Mouse (Mus musculus): ENCODE data around the gene Lsm14a.

Gene Lsm14a

DNA sequence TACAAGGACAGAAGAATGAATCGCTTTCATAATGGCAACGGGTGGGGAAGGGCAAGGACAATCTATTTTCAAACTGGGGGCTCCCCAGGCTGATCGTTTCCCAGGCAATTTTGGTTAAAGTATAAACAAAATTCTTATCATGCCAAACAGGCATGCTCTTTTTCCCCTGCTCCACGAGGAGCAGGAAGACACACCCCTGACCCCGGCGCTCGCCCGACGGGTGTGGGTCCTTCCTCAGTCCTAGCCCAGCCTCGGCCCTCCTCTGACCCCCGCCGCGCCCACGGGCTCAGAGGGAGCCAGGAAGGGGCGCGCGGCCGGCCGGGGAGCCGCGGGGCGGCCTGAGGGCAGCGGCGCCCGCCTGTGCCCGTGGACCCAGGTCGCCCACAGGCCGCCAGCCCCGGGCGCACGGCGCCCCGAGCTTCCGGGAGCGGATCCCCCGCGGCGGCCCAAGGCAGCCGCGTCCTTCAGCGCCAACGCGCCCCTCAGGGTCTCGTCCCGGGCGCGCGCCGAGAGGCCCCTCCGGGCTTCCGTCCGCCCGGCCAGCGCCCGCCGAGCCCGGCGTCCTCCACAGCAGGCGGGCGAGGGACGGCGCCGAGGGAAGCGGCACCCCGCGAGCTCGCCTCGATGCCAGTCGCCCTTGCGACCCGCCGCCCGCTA is 80.2 kb downstream of the Lsm14a start:
- peak in 1 of 2 experiments; percentile 60 for DNase-seq (ENCODE audit: low spot score in 2 of 2)

GRCm38 (mm10) chr7:34309186-34309764 is 83.8 kb downstream of the Lsm14a start:
- no peak for DNase-seq (ENCODE audit: low spot score in 2 of 2)

- DNase-seq (ENCODE audit: low spot score in 2 of 2): no peak
These were observed 84.5 kb downstream of the Lsm14a start for GRCm38 (mm10) chr7:34308586-34308985.

- no peak for DNase-seq (ENCODE audit: low spot score in 2 of 2)
These were observed 87.7 kb downstream of the Lsm14a start for GRCm38 (mm10) chr7:34305454-34305853.

GRCm38 (mm10) chr7:34302651-34303050 is 90.5 kb downstream of the Lsm14a start:
- no peak for DNase-seq (ENCODE audit: low spot score in 2 of 2)

GRCm38 (mm10) chr7:34301952-34302351 is 91.2 kb downstream of the Lsm14a start:
- no peak for DNase-seq (ENCODE audit: low spot score in 2 of 2)

- no peak for DNase-seq (ENCODE audit: low spot score in 2 of 2)
These were observed 94.3 kb downstream of the Lsm14a start for GRCm38 (mm10) chr7:34298818-34299217.

DNA sequence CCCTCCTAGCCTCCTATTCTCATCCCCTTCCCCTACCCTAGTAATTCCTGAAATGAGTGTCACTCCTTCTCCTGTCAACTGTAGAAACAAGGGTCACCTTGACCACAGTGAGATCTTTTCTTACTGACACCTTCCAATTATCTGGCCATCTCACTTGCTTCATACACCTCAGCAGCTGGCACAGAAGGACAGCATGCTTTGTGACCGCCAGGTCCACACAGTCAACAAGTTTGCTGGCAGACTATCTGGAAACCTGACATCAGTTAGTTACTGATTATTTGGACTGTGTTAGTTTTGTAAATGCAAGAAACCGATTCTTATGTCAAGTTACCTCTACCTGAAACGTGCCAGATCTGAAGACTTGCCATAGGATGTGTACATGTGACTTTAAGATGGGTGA is 97.0 kb downstream of the Lsm14a start:
- no peak for DNase-seq (ENCODE audit: low spot score in 2 of 2)

All from spleen, postnatal 4 days (tissue).